Mouse (Mus musculus): ENCODE data around the gene Nup85. TPM values are rescaled to one million over a fixed set of nuclear protein-coding genes. Genes with fewer than 3 reads are reported as not detected.
"Not testable (repeated sequence)": the region's sequence is repeated elsewhere in the genome, so short reads cannot be mapped to it uniquely, and the experiment has no call there.

The Nup85 gene
- polyA plus RNA-seq, 1 experiment: 99.9 TPM

DNA sequence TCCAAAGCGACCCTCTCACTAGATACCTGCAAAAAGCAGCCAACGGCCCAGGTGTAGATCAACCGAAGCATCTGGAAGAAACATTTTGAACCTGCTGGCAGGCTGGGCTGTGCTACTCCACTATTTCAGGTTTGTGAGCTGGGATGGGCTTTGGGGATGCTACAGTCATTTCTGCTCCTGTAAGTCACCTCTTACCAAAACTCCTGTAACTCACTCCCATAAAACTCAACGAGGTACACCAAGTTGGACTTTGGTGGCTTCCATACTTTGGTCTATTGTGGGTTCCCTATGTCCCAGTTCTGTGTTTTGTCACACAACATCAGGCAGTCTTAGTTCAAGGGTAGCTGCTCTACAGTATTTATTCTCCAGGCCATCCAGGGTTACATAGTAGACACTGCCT is 43.2 kb upstream of the Nup85 start:
- Histone ChIP-seq H3K27me3 (ENCODE audit: control insufficient read depth, insufficient read depth, low read length, poor library complexity, severe bottlenecking) (no peaks in the 10 kb centered on the region), H3K9ac (ENCODE audit: low read depth, poor library complexity, severe bottlenecking) (no peak overlapping the region), H3K4me1 (ENCODE audit: control insufficient read depth, insufficient read depth, low read length) (no peaks in the 10 kb centered on the region), H3K27ac (ENCODE audit: insufficient read depth, low read length) (no peak overlapping the region), H3K4me3 (ENCODE audit: low read depth, low read length) (no peak overlapping the region), H3K36me3 (ENCODE audit: control insufficient read depth, insufficient read depth, low read length, poor library complexity, severe bottlenecking) (peaks cover 28% of the 10 kb centered on the region), H3K9me3 (replicated peaks; ENCODE audit: control insufficient read depth, insufficient read depth, low read length, poor library complexity, severe bottlenecking) (no peaks in the 10 kb centered on the region)
- no peak for TF ChIP-seq POLR2A (IDR thresholded peaks at IDR 0.05; ENCODE audit: insufficient read depth, low read length)
- TF ChIP-seq EP300 (IDR thresholded peaks at IDR 0.05; ENCODE audit: insufficient read depth, low read depth, low read length): no peak
- TF ChIP-seq CTCF (IDR thresholded peaks at IDR 0.05; ENCODE audit: low read depth, low read length): no peak

- H3K4me1 ChIP-seq (ENCODE audit: control insufficient read depth, insufficient read depth, low read length): no peaks in the 10 kb centered on the region
- H3K9ac ChIP-seq (ENCODE audit: low read depth, poor library complexity, severe bottlenecking): no peak overlapping the region
- peaks cover 40% of the 10 kb centered on the region for H3K36me3 ChIP-seq (ENCODE audit: control insufficient read depth, insufficient read depth, low read length, poor library complexity, severe bottlenecking)
- H3K27me3 ChIP-seq (ENCODE audit: control insufficient read depth, insufficient read depth, low read length, poor library complexity, severe bottlenecking): no peaks in the 10 kb centered on the region
- H3K4me3 ChIP-seq (ENCODE audit: low read depth, low read length): no peak overlapping the region
- no peaks in the 10 kb centered on the region for H3K9me3 ChIP-seq (replicated peaks; ENCODE audit: control insufficient read depth, insufficient read depth, low read length, poor library complexity, severe bottlenecking)
- H3K27ac ChIP-seq (ENCODE audit: insufficient read depth, low read length): no peak overlapping the region; the same call in 1 of the 2 replicates
- TF ChIP-seq POLR2A (IDR thresholded peaks at IDR 0.05; ENCODE audit: insufficient read depth, low read length): no peak
These were observed 42.0 kb upstream of the Nup85 start for GRCm38 (mm10) chr11:115522238-115522637.

- H3K9ac ChIP-seq (ENCODE audit: low read depth, poor library complexity, severe bottlenecking): no peak overlapping the region
- TF ChIP-seq CTCF (IDR thresholded peaks at IDR 0.05; ENCODE audit: low read depth, low read length) (no peak), POLR2A (IDR thresholded peaks at IDR 0.05; ENCODE audit: insufficient read depth, low read length) (no peak), EP300 (IDR thresholded peaks at IDR 0.05; ENCODE audit: insufficient read depth, low read depth, low read length) (no peak)
- no peaks in the 10 kb centered on the region for H3K4me1 ChIP-seq (ENCODE audit: control insufficient read depth, insufficient read depth, low read length)
- H3K9me3 ChIP-seq (replicated peaks; ENCODE audit: control insufficient read depth, insufficient read depth, low read length, poor library complexity, severe bottlenecking): no peaks in the 10 kb centered on the region
- no peak overlapping the region; the same call in 1 of the 2 replicates for H3K27ac ChIP-seq (ENCODE audit: insufficient read depth, low read length)
- H3K36me3 ChIP-seq (ENCODE audit: control insufficient read depth, insufficient read depth, low read length, poor library complexity, severe bottlenecking): peaks cover 44% of the 10 kb centered on the region
- H3K4me3 ChIP-seq (ENCODE audit: low read depth, low read length): no peak overlapping the region
- H3K27me3 ChIP-seq (ENCODE audit: control insufficient read depth, insufficient read depth, low read length, poor library complexity, severe bottlenecking): no peaks in the 10 kb centered on the region
These were observed 41.5 kb upstream of the Nup85 start for GRCm38 (mm10) chr11:115522703-115523102.

DNA sequence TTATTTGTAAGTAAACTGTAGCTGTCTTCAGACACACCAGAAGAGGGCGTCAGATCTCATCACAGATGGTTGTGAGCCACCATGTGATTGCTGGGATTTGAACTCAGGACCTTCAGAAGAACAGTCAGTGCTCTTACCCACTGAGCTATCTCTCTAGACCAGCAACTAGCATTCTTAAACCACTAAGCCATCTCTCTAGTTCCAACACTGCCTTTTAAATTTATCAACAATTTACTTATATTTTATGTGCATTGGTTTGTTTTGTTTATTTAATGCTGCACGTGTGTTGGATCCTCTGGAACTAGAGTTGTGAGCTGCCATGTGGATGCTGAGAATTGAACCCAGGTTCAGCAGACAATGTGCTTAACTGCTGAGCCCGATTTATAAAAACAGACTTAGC is 37.8 kb upstream of the Nup85 start:
- not testable (repeated sequence) for H3K4me1 ChIP-seq (ENCODE audit: control insufficient read depth, insufficient read depth, low read length); H3K27me3 ChIP-seq (ENCODE audit: control insufficient read depth, insufficient read depth, low read length, poor library complexity, severe bottlenecking); H3K9ac ChIP-seq (ENCODE audit: low read depth, poor library complexity, severe bottlenecking); H3K27ac ChIP-seq (ENCODE audit: insufficient read depth, low read length); H3K9me3 ChIP-seq (replicated peaks; ENCODE audit: control insufficient read depth, insufficient read depth, low read length, poor library complexity, severe bottlenecking); H3K4me3 ChIP-seq (ENCODE audit: low read depth, low read length)
- peaks cover 76% of the 10 kb centered on the region for H3K36me3 ChIP-seq (ENCODE audit: control insufficient read depth, insufficient read depth, low read length, poor library complexity, severe bottlenecking)

DNA sequence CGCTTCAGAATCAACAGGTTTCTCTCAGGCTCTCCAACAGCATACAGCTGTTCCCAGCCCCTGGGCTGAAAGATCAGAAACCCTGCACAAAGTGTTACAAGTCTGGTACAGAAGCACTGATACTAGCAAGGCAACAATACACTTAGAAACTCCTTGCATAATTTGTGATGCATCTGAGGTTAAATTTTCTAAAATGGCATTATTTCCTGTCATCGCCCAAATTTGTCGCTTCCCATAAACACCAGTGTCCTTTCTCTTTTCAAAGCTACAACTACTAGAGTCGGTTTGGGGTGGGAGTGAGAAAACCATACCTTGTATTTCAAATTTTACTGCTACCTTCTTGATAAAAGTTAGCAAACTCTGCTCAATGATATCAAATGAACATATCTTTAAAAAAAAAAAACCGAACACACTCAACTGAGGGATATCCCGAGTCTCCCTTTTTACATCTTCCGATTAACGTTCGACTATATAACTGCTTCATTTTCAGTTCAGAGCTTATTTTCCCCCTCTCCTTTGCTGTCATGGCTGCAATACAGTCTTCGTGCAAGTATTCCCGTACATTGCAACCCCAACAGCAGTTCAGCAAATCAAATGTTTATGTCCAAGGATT is 29.4 kb upstream of the Nup85 start:
- H3K27ac ChIP-seq (ENCODE audit: insufficient read depth, low read length): peak overlapping the region; percentile 4
- no peaks in the 10 kb centered on the region for H3K27me3 ChIP-seq (ENCODE audit: control insufficient read depth, insufficient read depth, low read length, poor library complexity, severe bottlenecking)
- peak overlapping the region; percentile 99 for H3K9ac ChIP-seq (ENCODE audit: low read depth, poor library complexity, severe bottlenecking)
- TF ChIP-seq POLR2A (IDR thresholded peaks at IDR 0.05; ENCODE audit: insufficient read depth, low read length) (no peak), EP300 (IDR thresholded peaks at IDR 0.05; ENCODE audit: insufficient read depth, low read depth, low read length) (no peak), CTCF (IDR thresholded peaks at IDR 0.05; ENCODE audit: low read depth, low read length) (no peak)
- no peaks in the 10 kb centered on the region for H3K9me3 ChIP-seq (replicated peaks; ENCODE audit: control insufficient read depth, insufficient read depth, low read length, poor library complexity, severe bottlenecking)
- peaks cover 45% of the 10 kb centered on the region for H3K36me3 ChIP-seq (ENCODE audit: control insufficient read depth, insufficient read depth, low read length, poor library complexity, severe bottlenecking)
- H3K4me1 ChIP-seq (ENCODE audit: control insufficient read depth, insufficient read depth, low read length): peaks cover 1% of the 10 kb centered on the region
- H3K4me3 ChIP-seq (ENCODE audit: low read depth, low read length): peak overlapping the region; percentile 90

- no peaks in the 10 kb centered on the region for H3K9me3 ChIP-seq (replicated peaks; ENCODE audit: control insufficient read depth, insufficient read depth, low read length, poor library complexity, severe bottlenecking)
- no peak for TF ChIP-seq EP300 (IDR thresholded peaks at IDR 0.05; ENCODE audit: insufficient read depth, low read depth, low read length)
- TF ChIP-seq CTCF (IDR thresholded peaks at IDR 0.05; ENCODE audit: low read depth, low read length): no peak
- no peak for TF ChIP-seq POLR2A (IDR thresholded peaks at IDR 0.05; ENCODE audit: insufficient read depth, low read length)
- H3K27ac ChIP-seq (ENCODE audit: insufficient read depth, low read length): peak overlapping the region; percentile 60
- peaks cover 39% of the 10 kb centered on the region for H3K36me3 ChIP-seq (ENCODE audit: control insufficient read depth, insufficient read depth, low read length, poor library complexity, severe bottlenecking)
- peak overlapping the region; percentile 99 for H3K9ac ChIP-seq (ENCODE audit: low read depth, poor library complexity, severe bottlenecking)
- H3K4me3 ChIP-seq (ENCODE audit: low read depth, low read length): peak overlapping the region; percentile 90
- H3K27me3 ChIP-seq (ENCODE audit: control insufficient read depth, insufficient read depth, low read length, poor library complexity, severe bottlenecking): no peaks in the 10 kb centered on the region
- H3K4me1 ChIP-seq (ENCODE audit: control insufficient read depth, insufficient read depth, low read length): peaks cover 1% of the 10 kb centered on the region
These were observed 28.7 kb upstream of the Nup85 start for GRCm38 (mm10) chr11:115535401-115536037.
